Mouse (Mus musculus): ENCODE measurements at regions not wholly inside any gene's neighbourhood (a gene's known extent, or its start where the extent isn't known, plus 50 kb on each side); places are given as distances from the start of the nearest gene placed in this dataset.
"Not testable (repeated sequence)": the region's sequence is repeated elsewhere in the genome, so short reads cannot be mapped to it uniquely, and the experiment has no call there.

DNA sequence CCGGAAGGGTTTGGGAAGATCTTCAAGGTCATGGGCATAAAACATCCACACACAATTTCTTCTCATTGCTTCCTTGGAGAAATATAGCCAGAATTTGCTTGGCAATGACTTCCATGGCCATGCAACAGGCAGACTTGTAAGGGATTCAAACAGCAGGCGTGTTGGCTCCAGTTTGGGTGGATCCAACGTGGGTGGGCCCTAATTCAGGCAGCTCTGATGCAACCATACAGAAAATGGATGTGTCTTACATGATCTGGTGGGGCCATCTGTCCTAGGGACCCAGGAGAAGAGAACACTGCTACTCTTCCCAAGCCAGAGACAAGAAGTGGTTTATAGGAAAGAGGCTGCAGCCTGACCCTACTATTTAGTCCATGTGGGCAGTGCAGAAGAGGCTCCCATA, 121.5 kb downstream of the Glrx3 start:
- H3ac ChIP-seq (ENCODE audit: control insufficient read depth, insufficient read length, low read depth) = no peak overlapping the region

GRCm38 (mm10) chr7:137570199-137570598, 132.8 kb downstream of the Glrx3 start:
- H3K4me3 ChIP-seq (ENCODE audit: insufficient read depth, poor library complexity, severe bottlenecking) = no peak overlapping the region
- no peak overlapping the region for H3ac ChIP-seq (ENCODE audit: control insufficient read depth, insufficient read length, low read depth)
- no peak for TF ChIP-seq MAX (IDR thresholded peaks at IDR 0.05)
- no peak for TF ChIP-seq MYOG (IDR thresholded peaks at IDR 0.05; ENCODE audit: control insufficient read depth, extremely low read depth, insufficient read length)
- no peak for TF ChIP-seq CTCF (IDR thresholded peaks at IDR 0.05; ENCODE audit: control insufficient read depth, insufficient read depth, insufficient read length)
- no peak for TF ChIP-seq MYOD1 (IDR thresholded peaks at IDR 0.05; ENCODE audit: control insufficient read depth, insufficient read length, low read depth)
- TF ChIP-seq FOSL1 (IDR thresholded peaks at IDR 0.05; ENCODE audit: insufficient read depth, low read length, poor library complexity, severe bottlenecking) = no peak
- no peak for TF ChIP-seq USF1 (IDR thresholded peaks at IDR 0.05; ENCODE audit: low read depth)
- H3K27me3 ChIP-seq (ENCODE audit: control insufficient read depth, insufficient read depth, insufficient read length) = no peaks in the 10 kb centered on the region
- H3K79me3 ChIP-seq (ENCODE audit: low read depth) = no peaks in the 10 kb centered on the region
- no peaks in the 10 kb centered on the region for H3K79me2 ChIP-seq (ENCODE audit: control insufficient read depth, insufficient read depth)
- no peaks in the 10 kb centered on the region for H3K36me3 ChIP-seq (ENCODE audit: control insufficient read depth, insufficient read depth)

More for the DNA sequence above, 121.5 kb downstream of the Glrx3 start:
- Histone ChIP-seq H3K79me3 (ENCODE audit: low read depth) (no peaks in the 10 kb centered on the region), H3K36me3 (ENCODE audit: control insufficient read depth, insufficient read depth) (no peaks in the 10 kb centered on the region), H3K27me3 (ENCODE audit: control insufficient read depth, insufficient read depth, insufficient read length) (no peaks in the 10 kb centered on the region), H3K4me3 (ENCODE audit: insufficient read depth, poor library complexity, severe bottlenecking) (no peak overlapping the region), H3K79me2 (ENCODE audit: control insufficient read depth, insufficient read depth) (no peaks in the 10 kb centered on the region)
- TF ChIP-seq CTCF (IDR thresholded peaks at IDR 0.05; ENCODE audit: control insufficient read depth, insufficient read depth, insufficient read length) = no peak
- TF ChIP-seq CEBPB (IDR thresholded peaks at IDR 0.05; ENCODE audit: low read depth) = no peak

DNA sequence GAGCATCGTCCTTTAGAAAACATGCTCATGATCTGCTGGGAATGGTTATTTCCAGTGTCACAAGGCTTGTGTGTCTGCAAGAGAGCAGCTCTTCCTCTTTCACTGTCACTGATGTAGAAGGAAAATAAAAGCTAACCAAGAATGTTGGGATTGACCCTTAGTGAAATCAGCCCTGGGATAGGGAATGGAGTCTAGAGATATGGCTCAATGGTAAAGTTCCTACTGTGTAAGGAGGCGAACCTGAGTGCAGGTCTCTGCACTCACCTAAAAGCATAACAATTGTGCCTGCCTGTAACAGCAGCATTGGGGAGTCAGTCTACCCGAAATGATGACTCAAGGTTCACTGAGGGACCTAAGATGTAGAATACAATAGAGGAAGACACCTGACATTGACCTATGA, 138.1 kb downstream of the Glrx3 start:
- Histone ChIP-seq H3K79me2 (ENCODE audit: control insufficient read depth, insufficient read depth) (no peaks in the 10 kb centered on the region), H3K4me3 (ENCODE audit: insufficient read depth, poor library complexity, severe bottlenecking) (no peak overlapping the region), H3K36me3 (ENCODE audit: control insufficient read depth, insufficient read depth) (no peaks in the 10 kb centered on the region), H3K27me3 (ENCODE audit: control insufficient read depth, insufficient read depth, insufficient read length) (peaks cover 3% of the 10 kb centered on the region), H3K79me3 (ENCODE audit: low read depth) (no peaks in the 10 kb centered on the region), H3ac (ENCODE audit: control insufficient read depth, insufficient read length, low read depth) (no peak overlapping the region)
- TF ChIP-seq MAX (IDR thresholded peaks at IDR 0.05) (no peak), FOSL1 (IDR thresholded peaks at IDR 0.05; ENCODE audit: insufficient read depth, low read length, poor library complexity, severe bottlenecking) (no peak), MYOG (IDR thresholded peaks at IDR 0.05; ENCODE audit: control insufficient read depth, extremely low read depth, insufficient read length) (no peak), CEBPB (IDR thresholded peaks at IDR 0.05; ENCODE audit: low read depth) (no peak), MYOD1 (IDR thresholded peaks at IDR 0.05; ENCODE audit: control insufficient read depth, insufficient read length, low read depth) (no peak), CTCF (IDR thresholded peaks at IDR 0.05; ENCODE audit: control insufficient read depth, insufficient read depth, insufficient read length) (no peak), USF1 (IDR thresholded peaks at IDR 0.05; ENCODE audit: low read depth) (no peak)

- Histone ChIP-seq H3ac (ENCODE audit: control insufficient read depth, insufficient read length, low read depth) (no peak overlapping the region), H3K36me3 (ENCODE audit: control insufficient read depth, insufficient read depth) (no peaks in the 10 kb centered on the region), H3K4me3 (ENCODE audit: insufficient read depth, poor library complexity, severe bottlenecking) (no peak overlapping the region), H3K27me3 (ENCODE audit: control insufficient read depth, insufficient read depth, insufficient read length) (peaks cover 3% of the 10 kb centered on the region), H3K79me3 (ENCODE audit: low read depth) (no peaks in the 10 kb centered on the region), H3K79me2 (ENCODE audit: control insufficient read depth, insufficient read depth) (no peaks in the 10 kb centered on the region)
- TF ChIP-seq CTCF (IDR thresholded peaks at IDR 0.05; ENCODE audit: control insufficient read depth, insufficient read depth, insufficient read length) (no peak), MYOG (IDR thresholded peaks at IDR 0.05; ENCODE audit: control insufficient read depth, extremely low read depth, insufficient read length) (no peak), FOSL1 (IDR thresholded peaks at IDR 0.05; ENCODE audit: insufficient read depth, low read length, poor library complexity, severe bottlenecking) (no peak), CEBPB (IDR thresholded peaks at IDR 0.05; ENCODE audit: low read depth) (no peak), USF1 (IDR thresholded peaks at IDR 0.05; ENCODE audit: low read depth) (no peak), MAX (IDR thresholded peaks at IDR 0.05) (no peak)
Observed at GRCm38 (mm10) chr7:137576251-137576650, 138.8 kb downstream of the Glrx3 start.

- no peaks in the 10 kb centered on the region for H3K79me2 ChIP-seq (ENCODE audit: control insufficient read depth, insufficient read depth)
- no peaks in the 10 kb centered on the region for H3K36me3 ChIP-seq (ENCODE audit: control insufficient read depth, insufficient read depth)
- H3ac ChIP-seq (ENCODE audit: control insufficient read depth, insufficient read length, low read depth) = no peak overlapping the region
- H3K27me3 ChIP-seq (ENCODE audit: control insufficient read depth, insufficient read depth, insufficient read length) = peaks cover 3% of the 10 kb centered on the region
- TF ChIP-seq USF1 (IDR thresholded peaks at IDR 0.05; ENCODE audit: low read depth) (no peak), CEBPB (IDR thresholded peaks at IDR 0.05; ENCODE audit: low read depth) (no peak)
- no peaks in the 10 kb centered on the region for H3K79me3 ChIP-seq (ENCODE audit: low read depth)
- no peak overlapping the region for H3K4me3 ChIP-seq (ENCODE audit: insufficient read depth, poor library complexity, severe bottlenecking)
Observed at GRCm38 (mm10) chr7:137583556-137583955, 146.1 kb downstream of the Glrx3 start.

DNA sequence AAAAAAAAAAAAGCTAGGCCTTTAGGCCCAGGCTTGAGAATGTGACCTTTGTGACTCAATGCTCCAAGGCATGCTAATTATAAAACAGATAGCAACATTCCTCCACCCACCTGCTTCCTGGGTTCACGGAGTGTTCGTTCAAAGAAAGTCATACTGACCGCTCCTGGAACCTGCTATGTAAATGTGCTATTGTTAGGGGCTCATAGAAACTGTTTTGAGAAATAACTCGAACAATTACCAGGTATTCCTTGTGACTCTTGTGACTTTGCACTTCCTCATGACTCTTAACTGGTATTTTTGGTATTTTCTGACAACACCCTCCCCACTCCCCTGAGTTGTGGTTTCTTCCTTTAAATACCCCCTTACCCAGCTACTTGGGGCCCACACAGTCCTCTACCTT, 147.5 kb downstream of the Glrx3 start:
- not testable (repeated sequence) for H3K4me3 ChIP-seq (ENCODE audit: insufficient read depth, poor library complexity, severe bottlenecking); H3K36me3 ChIP-seq (ENCODE audit: control insufficient read depth, insufficient read depth); H3K79me2 ChIP-seq (ENCODE audit: control insufficient read depth, insufficient read depth); H3K27me3 ChIP-seq (ENCODE audit: control insufficient read depth, insufficient read depth, insufficient read length); H3ac ChIP-seq (ENCODE audit: control insufficient read depth, insufficient read length, low read depth); H3K79me3 ChIP-seq (ENCODE audit: low read depth)

DNA sequence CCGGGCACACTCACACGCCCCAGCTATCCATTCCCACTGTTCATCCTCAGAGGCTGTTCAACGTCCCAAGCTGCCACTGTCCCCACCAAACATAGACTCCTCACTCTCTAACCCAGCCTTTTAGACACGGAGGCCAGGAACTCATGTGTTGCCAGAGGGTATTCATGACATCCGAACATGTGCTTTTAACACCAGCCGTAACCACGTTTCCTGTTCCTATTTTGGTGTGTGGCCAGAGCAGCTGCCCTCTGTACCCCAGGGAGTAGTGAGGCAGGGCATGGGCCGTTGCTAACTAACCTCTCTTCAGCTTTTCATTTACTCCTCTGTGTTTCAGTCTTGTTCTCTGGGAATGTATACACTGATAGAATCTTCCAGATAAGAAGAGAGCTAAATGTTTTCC, 156.2 kb downstream of the Glrx3 start:
- H3K4me3 ChIP-seq (ENCODE audit: insufficient read depth, poor library complexity, severe bottlenecking) = no peak overlapping the region
- H3ac ChIP-seq (ENCODE audit: control insufficient read depth, insufficient read length, low read depth) = no peak overlapping the region
- no peaks in the 10 kb centered on the region for H3K36me3 ChIP-seq (ENCODE audit: control insufficient read depth, insufficient read depth)
- no peaks in the 10 kb centered on the region for H3K27me3 ChIP-seq (ENCODE audit: control insufficient read depth, insufficient read depth, insufficient read length)
- no peak for TF ChIP-seq CEBPB (IDR thresholded peaks at IDR 0.05; ENCODE audit: low read depth)
- TF ChIP-seq MYOD1 (IDR thresholded peaks at IDR 0.05; ENCODE audit: control insufficient read depth, insufficient read length, low read depth) = peak; percentile 59
- H3K79me2 ChIP-seq (ENCODE audit: control insufficient read depth, insufficient read depth) = no peaks in the 10 kb centered on the region
- no peaks in the 10 kb centered on the region for H3K79me3 ChIP-seq (ENCODE audit: low read depth)

Measured in C2C12 (cell line).